Mouse (Mus musculus): Measurements from ENCODE around the gene Ikzf2.

Gene Ikzf2

DNA sequence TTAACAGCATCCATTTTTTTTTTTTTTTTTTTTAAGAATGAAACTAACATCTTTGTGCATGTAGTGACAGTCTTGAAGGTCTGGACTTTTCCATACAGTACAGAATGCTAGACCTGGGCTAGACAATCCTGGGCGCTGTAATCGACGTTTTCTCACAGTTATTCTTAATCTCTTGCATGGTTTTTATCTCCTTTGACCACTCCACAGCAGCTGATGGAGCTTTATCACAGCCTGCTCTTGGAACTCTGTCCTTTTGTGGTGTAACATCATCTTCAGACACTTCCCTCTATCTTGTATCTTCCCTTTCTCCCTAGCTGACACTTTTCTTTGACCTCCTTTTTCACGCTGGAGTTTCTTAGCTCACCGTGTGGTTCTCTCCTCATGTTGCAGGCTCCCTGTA is 170.9 kb downstream of the Ikzf2 start:
- no peak for DNase-seq (ENCODE audit: low read depth, low spot score)

DNA sequence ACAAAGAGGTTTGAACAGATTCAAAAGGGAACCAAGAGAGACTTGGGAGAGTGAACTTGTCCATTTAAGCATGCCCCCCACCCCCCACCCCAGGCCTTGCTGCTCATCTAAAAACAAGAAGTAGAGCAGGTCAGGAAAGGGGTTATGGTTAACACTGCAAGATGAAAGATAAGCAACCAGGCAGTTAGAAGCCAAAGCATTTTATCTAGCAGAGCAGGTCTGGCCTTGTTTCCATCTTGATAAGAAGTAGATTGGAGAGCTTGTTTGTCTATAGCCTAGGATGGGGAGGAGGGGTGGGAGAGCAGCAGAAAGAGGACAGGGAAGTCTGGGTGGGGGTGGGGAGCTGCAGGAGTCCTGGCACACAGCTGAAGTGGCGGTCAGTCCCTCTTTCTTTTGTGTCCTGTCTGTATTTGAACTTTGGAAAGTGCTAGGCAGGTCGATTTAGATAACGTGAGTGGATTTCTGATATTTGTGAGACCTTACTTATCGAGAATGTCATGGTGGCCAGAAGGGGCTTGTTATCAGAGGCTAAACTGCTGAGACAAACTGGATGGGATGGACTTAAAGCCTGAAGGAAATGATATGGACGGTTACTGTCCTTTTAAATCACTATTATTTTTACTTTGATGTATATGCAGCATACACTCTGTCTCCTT is 173.3 kb downstream of the Ikzf2 start:
- DNase-seq (ENCODE audit: low read depth, low spot score), result no peak

GRCm38 (mm10) chr1:69508275-69508674 is 178.8 kb downstream of the Ikzf2 start:
- no peak for DNase-seq (ENCODE audit: low read depth, low spot score)

DNA sequence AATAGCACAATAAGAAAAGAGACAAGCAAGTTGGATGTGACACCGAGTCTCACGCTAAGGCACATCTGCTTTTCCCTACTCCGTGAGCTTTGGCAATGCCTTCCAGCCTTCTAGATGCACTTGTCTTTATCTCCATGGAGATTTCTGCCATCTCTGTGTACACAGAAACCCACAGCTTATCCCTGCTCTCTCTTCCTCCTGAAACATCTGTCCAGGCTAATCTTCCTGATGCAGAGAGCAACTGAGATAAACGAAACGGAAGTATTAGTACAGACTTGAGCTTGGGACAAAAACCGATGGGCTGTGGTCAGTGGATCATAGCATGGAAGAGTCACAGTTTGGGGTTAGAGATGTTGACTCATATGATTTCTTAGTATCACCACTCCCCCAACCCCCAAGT is 179.5 kb downstream of the Ikzf2 start:
- no peak for DNase-seq (ENCODE audit: low read depth, low spot score)

DNA sequence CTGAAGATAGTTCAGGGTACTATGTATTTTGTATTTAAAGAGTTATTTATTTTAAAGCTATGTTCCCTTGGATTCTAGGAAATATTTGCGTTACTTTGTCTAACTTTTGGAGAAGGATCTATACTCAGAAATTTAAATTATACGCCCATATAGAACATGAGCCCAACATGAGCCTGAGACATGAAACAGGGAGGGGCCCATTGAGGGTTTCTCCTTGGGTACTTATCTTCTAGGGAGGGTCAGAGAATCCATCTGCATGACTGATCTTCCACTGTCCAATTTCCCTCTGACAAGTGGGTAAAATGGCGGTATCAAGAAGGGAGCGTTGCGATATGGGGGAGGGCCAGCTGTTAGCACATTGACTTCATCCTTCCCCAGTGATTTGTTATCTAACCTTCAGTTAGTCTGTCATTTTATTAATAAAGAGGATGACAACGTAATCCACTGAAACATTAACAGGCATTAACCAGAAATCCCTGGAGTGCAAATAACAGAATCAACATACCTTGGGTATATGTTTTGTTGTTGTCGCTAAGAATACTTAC is 180.4 kb downstream of the Ikzf2 start:
- no peak for DNase-seq (ENCODE audit: low read depth, low spot score)

DNA sequence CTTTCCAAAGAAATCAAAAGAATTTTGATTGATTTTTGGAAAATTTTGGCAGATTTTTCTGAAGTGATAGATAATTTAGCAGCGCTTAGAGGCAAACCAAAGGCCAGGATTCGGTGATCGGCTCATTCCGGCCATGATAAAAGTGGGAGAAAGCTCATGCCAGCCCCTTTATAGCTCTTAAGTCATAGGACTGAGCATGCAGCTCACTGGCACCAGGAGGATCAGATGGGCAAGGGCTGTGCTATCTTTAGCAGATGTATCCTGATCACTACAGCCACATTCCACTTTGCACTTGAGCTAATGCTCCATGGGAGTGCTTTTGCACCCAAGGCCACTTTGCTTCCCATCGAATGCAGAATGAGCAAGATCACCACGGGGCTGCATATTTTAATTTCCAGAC is 181.0 kb downstream of the Ikzf2 start:
- no peak for DNase-seq (ENCODE audit: low read depth, low spot score)

GRCm38 (mm10) chr1:69500388-69500787 is 186.7 kb downstream of the Ikzf2 start:
- DNase-seq (ENCODE audit: low read depth, low spot score), result no peak

GRCm38 (mm10) chr1:69499652-69500051 is 187.4 kb downstream of the Ikzf2 start:
- DNase-seq (ENCODE audit: low read depth, low spot score), result no peak

DNA sequence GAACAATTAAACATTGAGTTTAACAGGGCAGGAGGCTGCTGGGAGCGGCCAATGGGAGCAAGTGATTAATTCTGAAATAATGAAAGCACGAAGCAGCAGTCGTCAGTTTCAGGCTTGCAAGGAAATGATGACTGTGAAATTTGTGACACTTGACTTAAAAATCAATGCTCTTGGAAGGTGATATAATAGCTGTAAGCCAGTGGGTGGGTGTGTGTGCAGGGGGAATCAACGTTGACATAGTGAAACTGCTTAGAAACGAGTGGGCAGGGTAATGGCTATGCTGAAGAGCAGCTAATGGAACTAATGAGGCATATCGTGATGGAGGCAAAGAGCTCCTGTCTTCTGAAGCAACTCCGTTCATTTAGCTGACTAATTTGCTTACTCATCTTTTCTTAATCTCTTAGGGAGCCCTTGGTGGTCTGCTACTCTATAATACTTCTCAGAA is 188.2 kb downstream of the Ikzf2 start:
- peak; percentile 49 for DNase-seq (ENCODE audit: low read depth, low spot score)

DNA sequence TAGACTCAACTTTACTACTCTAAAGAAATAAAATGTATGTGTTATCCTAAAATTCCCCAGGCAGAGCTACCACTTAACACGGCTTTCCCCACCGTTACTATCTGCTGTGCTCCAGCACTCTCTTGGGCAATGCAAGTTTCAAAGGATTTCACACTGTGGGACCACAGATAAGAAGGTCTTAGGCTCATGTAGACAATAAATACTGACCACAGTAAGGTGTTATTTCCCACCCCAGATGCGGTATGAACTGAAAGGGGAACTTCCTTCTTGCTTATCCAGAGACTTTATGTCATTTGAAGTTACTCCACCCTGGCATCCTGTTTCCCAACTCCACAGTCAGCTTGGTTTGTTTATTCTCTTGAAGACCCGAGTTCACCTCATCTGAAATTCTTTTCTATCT is 191.0 kb downstream of the Ikzf2 start:
- DNase-seq (ENCODE audit: low read depth, low spot score), result no peak

GRCm38 (mm10) chr1:69493309-69494047 is 193.6 kb downstream of the Ikzf2 start:
- DNase-seq (ENCODE audit: low read depth, low spot score), result no peak

DNA sequence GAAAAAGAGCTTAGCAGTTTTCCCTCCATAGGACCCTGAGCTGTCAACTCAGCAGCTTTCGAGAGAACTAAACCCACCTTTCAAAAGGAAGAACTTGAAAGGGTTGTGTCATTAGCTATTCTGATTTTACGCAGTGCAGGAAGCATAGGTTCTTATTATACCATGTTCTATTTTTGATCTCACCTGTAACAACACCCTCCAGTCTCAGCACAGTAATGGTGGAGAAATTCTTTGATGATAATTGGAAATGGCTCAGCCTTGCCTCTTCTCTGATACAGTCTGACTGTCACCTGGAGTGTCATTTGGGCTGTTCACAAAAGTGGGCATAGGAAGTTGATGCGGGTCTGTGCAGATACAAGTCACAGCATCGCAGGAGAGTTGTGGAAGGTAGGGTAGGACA is 195.0 kb downstream of the Ikzf2 start:
- DNase-seq (ENCODE audit: low read depth, low spot score), result no peak

DNA sequence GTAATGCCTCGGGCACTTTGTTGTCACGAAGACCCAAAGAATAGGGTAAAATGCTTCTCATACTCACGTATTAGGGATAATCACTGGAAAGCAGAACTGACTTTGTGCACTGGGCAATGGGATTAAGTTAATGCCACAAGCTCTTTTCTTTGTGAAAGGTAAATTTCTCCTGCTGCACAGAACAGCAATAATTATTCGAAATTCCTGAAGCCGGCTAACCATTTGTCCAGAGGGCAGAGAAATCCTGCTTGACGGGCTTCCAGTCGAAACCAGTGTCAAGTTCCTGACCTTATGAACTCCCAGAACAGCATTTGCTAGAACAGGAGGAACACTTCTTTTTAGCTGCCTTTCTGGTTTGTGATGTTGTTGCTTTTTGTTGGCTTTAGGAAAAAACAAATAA is 198.0 kb downstream of the Ikzf2 start:
- DNase-seq (ENCODE audit: low read depth, low spot score), result no peak

GRCm38 (mm10) chr1:69488625-69489024 is 198.4 kb downstream of the Ikzf2 start:
- peak; percentile 20 for DNase-seq (ENCODE audit: low read depth, low spot score)

Data from CD4-positive, CD25-positive, alpha-beta regulatory T cell, adult 2 months (primary cell).